Mouse (Mus musculus) heart, postnatal 10 days (tissue): ENCODE data around the gene Rbm17. TPM values are rescaled to one million over a fixed set of nuclear protein-coding genes. Genes with fewer than 3 reads are reported as not detected.

Source experiments
- DNase-seq, 2 experiments: peaks; one replicate each; pipeline ENCODE4 v3.0.0; 2021
- intact Hi-C: fragments of 180-260 bp; cut with DNase I; formaldehyde crosslinking; loops from one replicate; pipeline ENCODE4 v1.15.1; 2025
- total RNA-seq, 2 experiments: library from RNA; stranded (reverse); gene quantifications; 2 replicates each; pipeline ENCODE4 v1.2.3; 2021

Rbm17 gene
- total RNA-seq, 2 experiments from 2014 or later = 64.9 to 80.2 TPM

- intact Hi-C loops = loop anchor here (2.0 to 5.0 kb wide), 4 partner anchors 61 to 176 kb away; partner anchors contain the start of genes Ankrd16, Fbh1 and Il15ra
- DNase-seq = no peak
These were observed 2.2 kb downstream of the Rbm17 start for GRCm38 (mm10) chr2:11601795-11602194.

GRCm38 (mm10) chr2:11597906-11598305, 6.0 kb downstream of the Rbm17 start:
- DNase-seq = no peak
- intact Hi-C loops = no loop called here

GRCm38 (mm10) chr2:11596690-11597089, 7.3 kb downstream of the Rbm17 start:
- no peak for DNase-seq
- intact Hi-C loops = no loop called here

DNA sequence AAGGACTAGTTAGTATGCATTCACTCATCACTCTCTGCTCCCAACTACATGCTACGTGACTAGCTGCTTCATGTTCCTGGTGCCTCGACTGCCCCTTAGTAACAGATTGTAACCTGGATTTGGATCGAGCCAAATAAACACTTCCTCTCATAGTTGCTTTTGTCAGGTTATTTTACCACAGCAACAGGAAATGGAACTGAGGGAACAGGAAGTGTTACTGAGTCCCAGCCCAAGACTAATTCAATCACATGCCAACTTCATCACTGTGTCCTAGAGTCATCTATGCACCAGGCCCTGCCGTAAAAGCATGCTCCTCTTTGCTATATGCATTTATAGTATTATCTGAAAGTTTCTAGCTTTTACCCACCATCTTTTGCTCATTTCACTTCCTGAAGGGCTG, 16.0 kb downstream of the Rbm17 start:
- intact Hi-C loops = no loop called here
- no peak for DNase-seq

DNA sequence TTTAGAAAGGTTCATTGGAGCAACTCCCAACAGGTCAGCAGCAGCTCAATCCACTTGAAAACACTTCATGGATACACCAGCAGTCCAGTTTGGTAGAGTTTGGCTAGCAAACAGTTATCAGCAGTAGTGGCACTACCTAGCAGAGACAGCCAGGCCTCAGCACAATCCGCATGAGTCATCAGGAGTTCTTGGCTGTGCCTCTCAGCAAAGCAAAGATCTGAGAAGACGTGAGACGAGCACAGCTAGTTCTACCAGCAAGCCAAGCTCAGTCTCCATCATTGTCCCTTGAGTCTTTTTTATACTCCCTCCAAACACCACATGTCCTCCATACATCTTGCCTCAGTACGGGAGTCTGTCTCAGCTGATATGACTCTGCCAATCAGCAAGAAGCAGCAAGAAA, 24.6 kb downstream of the Rbm17 start:
- no peak for DNase-seq
- intact Hi-C loops = no loop called here

- DNase-seq = no peak
- intact Hi-C loops = no loop called here
These were observed 25.8 kb downstream of the Rbm17 start for GRCm38 (mm10) chr2:11578187-11578586.

- DNase-seq = no peak
- intact Hi-C loops = no loop called here
These were observed 30.3 kb downstream of the Rbm17 start for GRCm38 (mm10) chr2:11573684-11574083.

GRCm38 (mm10) chr2:11571004-11571535, 32.9 kb downstream of the Rbm17 start:
- intact Hi-C loops = no loop called here
- peak; percentile 23 to 36 for DNase-seq

DNA sequence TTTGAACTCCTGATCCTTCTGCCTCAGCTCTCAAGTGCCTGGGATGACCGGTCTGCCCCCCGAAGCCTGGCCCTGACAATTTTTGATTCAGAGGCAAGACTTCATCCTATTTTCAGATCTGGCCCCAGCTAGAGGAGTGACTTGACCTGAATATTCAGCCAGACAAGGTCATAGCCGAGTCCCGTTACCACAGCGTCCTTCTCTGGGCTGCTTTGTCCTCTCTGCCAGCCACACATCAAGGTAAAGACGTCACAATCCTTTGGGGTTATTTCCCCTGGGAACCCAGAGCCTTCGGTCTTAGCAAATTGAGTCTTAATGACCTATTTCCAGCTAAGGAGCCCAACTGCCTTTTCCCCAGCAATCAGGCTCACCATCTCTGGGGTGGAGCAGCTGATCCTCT, 35.5 kb downstream of the Rbm17 start:
- intact Hi-C loops = no loop called here
- DNase-seq = no peak

DNA sequence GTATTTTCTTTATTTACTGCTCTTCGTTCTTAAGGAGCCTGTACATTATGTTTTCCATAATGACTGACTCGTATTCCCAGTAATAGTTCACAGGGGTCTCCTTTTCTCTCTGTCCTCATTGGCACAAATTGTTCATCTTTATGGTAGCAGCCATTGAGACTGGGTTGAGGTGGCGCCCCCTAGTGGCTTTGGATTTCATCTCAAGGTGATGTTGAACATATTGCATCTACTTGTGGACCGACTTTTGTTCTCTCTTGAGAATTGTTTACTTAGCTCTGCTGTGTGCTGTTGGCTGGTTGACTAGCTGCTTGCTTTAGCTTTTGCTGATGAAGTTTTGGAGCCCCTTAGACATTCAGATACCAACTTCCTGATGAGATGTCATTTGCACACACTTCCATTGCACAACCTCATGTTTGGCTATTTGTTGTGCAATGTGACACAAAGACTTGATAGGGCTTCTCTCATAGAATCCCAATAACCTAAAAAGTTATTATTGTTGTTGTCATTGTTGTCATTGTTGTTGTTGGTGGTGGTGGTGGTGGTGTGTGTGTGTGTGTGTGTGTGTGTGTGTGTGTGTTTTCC, 36.1 kb downstream of the Rbm17 start:
- peak in 1 of 2 experiments; percentile 41 for DNase-seq
- intact Hi-C loops = no loop called here

- intact Hi-C loops = no loop called here
These were observed 37.1 kb downstream of the Rbm17 start for GRCm38 (mm10) chr2:11566898-11567297.

GRCm38 (mm10) chr2:11566241-11566640, 37.7 kb downstream of the Rbm17 start:
- intact Hi-C loops = no loop called here
- DNase-seq = no peak

More at GRCm38 (mm10) chr2:11566898-11567297, 37.1 kb downstream of the Rbm17 start:
- DNase-seq = no peak

DNA sequence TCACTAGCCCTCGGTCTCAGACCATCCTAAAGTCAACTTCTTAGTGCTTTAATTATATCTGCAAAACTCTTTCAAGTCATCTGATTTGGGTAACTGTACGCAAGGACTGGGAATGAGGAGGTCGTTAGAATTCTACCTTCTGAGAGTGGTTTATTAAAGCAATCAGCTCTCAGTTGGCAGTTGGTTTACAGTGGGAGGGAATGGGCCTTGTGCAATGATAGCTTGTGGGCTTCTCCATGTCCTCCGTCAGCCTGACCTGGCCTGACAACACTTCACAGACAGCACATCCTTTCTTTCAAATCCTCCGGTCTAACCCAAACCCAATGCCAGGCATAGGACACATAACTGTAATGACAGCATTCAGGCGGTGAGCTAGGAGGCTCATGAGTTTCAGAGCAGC, 39.2 kb downstream of the Rbm17 start:
- intact Hi-C loops = no loop called here
- no peak for DNase-seq

DNA sequence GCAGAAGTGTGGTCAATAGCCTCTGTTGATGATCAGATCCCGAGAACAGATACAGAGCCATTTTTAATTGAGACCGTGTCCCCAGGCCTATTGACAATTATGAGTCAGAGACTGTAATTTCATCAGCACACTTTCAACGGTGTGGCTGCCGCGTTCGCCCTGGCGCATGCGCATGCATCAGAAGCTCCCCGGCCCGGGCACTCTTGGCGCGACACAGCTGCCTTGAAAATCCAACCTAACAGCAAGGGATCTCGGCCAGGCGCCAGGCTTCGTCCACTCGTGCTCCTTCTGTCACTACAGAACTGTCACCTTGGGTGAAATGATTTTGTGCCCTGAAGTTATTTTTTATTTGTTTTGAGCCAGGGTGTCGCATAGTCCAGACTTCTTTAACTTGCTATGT, 40.7 kb downstream of the Rbm17 start:
- intact Hi-C loops = no loop called here
- DNase-seq = no peak

- DNase-seq = no peak
- intact Hi-C loops = no loop called here
These were observed 45.3 kb downstream of the Rbm17 start for GRCm38 (mm10) chr2:11558654-11559053.

DNA sequence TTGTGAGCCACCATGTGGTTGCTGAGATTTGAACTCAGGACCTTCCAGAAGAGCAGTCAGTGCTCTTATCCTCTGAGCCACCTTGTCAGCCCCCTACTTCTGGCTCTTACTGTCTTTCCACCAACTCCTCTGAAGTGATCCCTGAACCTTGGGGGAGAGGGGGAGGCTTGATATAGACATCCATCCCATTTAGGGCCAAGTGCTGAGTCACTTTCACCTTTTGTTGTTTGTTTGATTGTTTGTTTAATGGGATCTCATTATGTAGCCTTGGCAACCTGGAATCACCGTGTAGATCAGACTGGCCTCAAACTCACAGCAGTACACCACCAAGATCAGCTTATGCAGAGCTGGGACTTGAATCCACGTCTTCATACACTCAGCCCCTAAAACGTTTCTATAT, 46.7 kb downstream of the Rbm17 start:
- intact Hi-C loops = no loop called here
- DNase-seq = no peak

DNA sequence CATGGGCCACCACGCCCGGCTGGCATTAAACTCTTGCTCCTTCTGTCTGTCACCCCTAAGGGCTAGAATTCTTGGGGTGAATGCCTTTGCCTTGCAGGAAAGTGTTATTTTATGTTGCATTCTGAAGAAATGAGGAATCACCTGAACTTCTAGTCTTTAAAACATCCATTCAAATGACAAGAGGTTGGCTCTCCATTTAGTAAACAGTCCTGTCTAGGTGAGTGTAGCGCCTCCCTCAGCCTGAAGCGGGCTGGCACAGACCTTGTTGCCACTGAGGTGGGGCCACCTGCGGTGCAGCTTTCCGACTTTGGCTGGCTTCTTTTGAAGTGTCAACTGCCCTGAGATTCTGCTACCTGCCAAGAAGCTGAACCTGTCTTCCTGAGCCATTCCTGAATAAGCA, 48.6 kb downstream of the Rbm17 start:
- intact Hi-C loops = no loop called here
- DNase-seq = no peak

DNA sequence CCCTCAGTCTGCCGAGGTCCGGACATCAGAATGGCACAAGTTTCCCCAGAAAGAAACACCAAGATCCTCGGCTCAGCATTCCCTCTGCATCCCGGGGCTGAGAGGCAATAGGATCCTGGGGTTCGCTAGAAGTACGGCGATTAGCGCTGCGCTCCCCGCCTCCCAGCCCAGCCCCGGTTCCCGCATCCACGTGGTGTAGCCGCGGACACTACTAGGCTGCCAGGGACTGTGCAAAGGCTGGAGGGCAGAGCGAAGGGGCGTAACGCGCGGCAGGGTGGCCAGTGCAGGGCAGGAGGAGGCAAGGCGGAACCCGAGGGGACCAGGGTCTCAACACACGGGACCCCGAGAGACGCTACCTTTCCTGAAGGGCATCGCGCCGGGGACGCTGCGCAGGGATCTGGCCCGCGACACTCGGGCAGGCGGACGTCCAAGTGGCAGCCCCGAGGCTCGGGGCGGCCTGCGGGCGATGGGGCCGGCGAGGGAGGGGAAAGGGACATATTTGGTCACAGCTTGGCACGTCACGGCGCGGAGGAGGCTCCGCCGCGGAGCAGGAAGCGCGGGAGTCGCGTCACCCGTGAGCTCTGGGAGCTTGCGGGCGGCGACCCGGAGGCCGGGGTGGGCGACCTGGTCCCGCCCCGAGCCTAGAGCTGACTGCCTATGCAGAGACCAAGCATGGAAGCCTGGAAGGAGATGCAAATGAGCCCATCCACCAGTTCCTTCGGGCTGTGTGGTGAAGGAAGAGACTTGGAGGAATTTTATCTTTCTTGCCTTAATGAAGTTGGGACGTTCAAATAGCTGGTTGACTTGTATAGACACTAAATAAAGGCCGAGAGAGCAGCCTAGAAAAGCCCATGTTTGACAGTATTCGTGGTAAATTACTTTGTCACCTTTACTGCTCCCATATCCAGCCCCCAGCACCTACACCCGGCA, 50.2 kb downstream of the Rbm17 start, which contains the start of gene Pfkfb3:
Pfkfb3 (minus strand) TSS at position 607 of the 930 bp plus-strand sequence.
- peak; percentile 82 to 87 for DNase-seq
- intact Hi-C loops = no loop called here

DNA sequence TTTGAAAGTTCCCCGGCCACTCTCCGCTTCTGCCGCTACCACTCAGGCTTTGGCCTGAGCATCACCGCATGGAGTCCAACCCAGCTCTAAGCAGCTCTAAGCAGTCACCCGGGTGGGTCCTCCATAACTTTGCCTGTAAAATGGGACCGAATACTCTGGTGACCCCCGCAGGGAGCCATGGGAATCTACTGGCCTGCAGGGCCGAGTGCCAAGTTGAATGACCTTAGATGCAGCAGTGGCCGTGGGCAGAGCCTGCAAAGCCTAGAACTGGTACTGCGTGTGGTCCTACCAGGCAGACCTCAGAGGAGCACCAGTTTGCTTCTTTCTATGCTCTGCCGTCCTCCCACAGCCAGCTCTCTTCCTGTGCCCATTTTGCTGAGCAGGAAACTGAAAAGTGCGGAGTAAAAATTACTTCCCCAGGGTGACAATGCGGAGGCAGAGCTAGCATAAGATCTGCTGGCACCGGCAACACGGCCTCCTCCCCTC, 50.9 kb downstream of the Rbm17 start:
- intact Hi-C loops = no loop called here
- peak in 1 of 2 experiments; percentile 50 for DNase-seq

DNA sequence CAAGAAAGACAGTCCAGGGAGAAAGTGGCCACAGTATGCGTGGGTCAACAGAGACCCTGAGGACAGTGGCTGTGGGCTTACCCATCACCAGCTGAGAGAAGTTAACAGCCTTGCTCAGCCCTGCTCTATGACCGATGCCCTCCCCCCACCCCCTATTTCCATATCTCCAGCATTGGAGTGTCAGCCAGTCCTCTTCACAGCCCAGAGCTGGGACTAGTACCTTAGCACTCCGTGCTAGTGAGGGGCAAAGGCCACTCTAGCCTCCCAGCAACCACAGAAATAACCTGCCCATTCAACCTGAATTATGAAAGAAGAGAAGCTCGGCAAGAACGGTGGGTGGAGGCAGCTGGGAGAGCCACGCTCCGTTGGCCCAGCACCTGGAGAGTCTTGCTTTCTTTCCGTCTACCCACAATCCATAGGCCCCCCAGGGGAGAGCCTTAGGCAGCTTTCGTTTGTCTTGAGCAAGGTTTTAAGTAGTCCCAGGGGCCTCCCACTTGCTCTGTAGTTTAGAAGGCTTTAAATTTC, 51.6 kb downstream of the Rbm17 start:
- DNase-seq = no peak
- intact Hi-C loops = no loop called here

GRCm38 (mm10) chr2:11551726-11552125, 52.2 kb downstream of the Rbm17 start:
- no peak for DNase-seq
- intact Hi-C loops = no loop called here
